Mouse (Mus musculus) lung, adult 2 months (tissue): ENCODE results near the gene AC124502.3.
"Not testable (repeated sequence)": the region's sequence is repeated elsewhere in the genome, so short reads cannot be mapped to it uniquely, and the experiment has no call there.

Source experiments
- CTCF ChIP-seq: fragments of 200-500 bp; IDR thresholded peaks from 2 replicates; pipeline ENCODE4 v1.5.1; 2011; ENCODE audit warnings: mild to moderate bottlenecking, low read length, control low read depth; ENCODE audit not compliant: insufficient read depth
- POLR2A ChIP-seq: fragments of 200-500 bp; IDR thresholded peaks from 2 replicates; pipeline ENCODE4 v1.6.1; 2011; ENCODE audit warnings: low read depth, mild to moderate bottlenecking, control low read depth, low read length, borderline replicate concordance; ENCODE audit errors: extremely low read depth

GRCm38 (mm10) chr19:5086533-5086932 is 47.8 kb downstream of the AC124502.3 start:
- TF ChIP-seq POLR2A, CTCF: not testable (repeated sequence)
